Mouse (Mus musculus) testis, adult 2 months (tissue): ENCODE measurements around the gene Fbxl7.

Experiments
- CTCF ChIP-seq: fragments of 200-500 bp; IDR thresholded peaks from 2 replicates; pipeline ENCODE4 v1.5.1; 2012; ENCODE audit warnings: low read depth, mild to moderate bottlenecking, inconsistent platforms, low read length, moderate library complexity; ENCODE audit not compliant: control insufficient read depth, insufficient read depth, insufficient replicate concordance
- POLR2A ChIP-seq: fragments of 200-500 bp; IDR thresholded peaks from 2 replicates; pipeline ENCODE4 v1.6.1; 2012; ENCODE audit warnings: low read depth, mild to moderate bottlenecking, inconsistent platforms, low read length, moderate library complexity; ENCODE audit not compliant: control insufficient read depth

GRCm38 (mm10) chr15:26779129-26779528 is 116.3 kb downstream of the Fbxl7 start:
- TF ChIP-seq CTCF (no peak), POLR2A (no peak)
